Mouse (Mus musculus) embryonic fibroblast, embryonic 13.5 days (primary cell): ENCODE measurements at regions not wholly inside any gene's neighbourhood (a gene's known extent, or its start where the extent isn't known, plus 50 kb on each side); places are given as distances from the start of the nearest gene placed in this dataset.

Experiments used
- H3K27ac ChIP-seq: 2 replicates; pipeline ENCODE4 v1.5.1; 2012; ENCODE audit warnings: low read length, control low read depth, inconsistent platforms; ENCODE audit not compliant: insufficient read depth
- H3K4me1 ChIP-seq: 2 replicates; pipeline ENCODE4 v1.6.1; 2011; ENCODE audit warnings: low read length; ENCODE audit not compliant: control insufficient read depth, insufficient read depth
- H3K4me3 ChIP-seq: 2 replicates; pipeline ENCODE4 v1.5.1; 2011; ENCODE audit warnings: mild to moderate bottlenecking, control low read depth, low read length; ENCODE audit not compliant: insufficient read depth
- CTCF ChIP-seq: IDR thresholded peaks from 2 replicates; pipeline ENCODE4 v1.5.1; 2011; ENCODE audit warnings: mild to moderate bottlenecking, control low read depth, low read length, moderate library complexity, borderline replicate concordance; ENCODE audit not compliant: insufficient read depth
- POLR2A ChIP-seq: IDR thresholded peaks from 2 replicates; pipeline ENCODE4 v1.6.1; 2011; ENCODE audit warnings: low read depth, mild to moderate bottlenecking, control low read depth, low read length, moderate library complexity

DNA sequence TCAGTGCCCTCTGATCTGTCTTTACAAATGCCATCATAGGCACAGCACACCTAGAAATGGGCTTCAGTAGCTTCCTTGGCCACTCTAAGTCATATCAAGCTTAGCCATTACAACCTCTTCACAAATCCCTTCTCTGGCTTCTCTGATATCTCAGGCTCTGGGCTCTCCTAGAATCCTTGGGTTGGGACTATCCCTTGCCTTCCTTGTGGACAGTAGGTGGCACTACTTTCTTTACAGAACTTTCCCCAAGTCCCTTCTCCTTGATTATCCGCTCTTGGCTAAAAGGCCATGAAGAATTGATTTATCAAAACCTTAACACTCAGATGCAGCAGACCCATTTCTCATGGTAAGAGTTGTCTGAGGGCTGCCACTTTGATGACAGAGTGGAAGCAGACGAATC lies 96.8 kb upstream of the Vstm2b start:
- Histone ChIP-seq H3K27ac (no peak overlapping the region), H3K4me3 (no peak overlapping the region), H3K4me1 (no peaks in the 10 kb centered on the region)
- TF ChIP-seq POLR2A = no peak
- TF ChIP-seq CTCF = no peak

DNA sequence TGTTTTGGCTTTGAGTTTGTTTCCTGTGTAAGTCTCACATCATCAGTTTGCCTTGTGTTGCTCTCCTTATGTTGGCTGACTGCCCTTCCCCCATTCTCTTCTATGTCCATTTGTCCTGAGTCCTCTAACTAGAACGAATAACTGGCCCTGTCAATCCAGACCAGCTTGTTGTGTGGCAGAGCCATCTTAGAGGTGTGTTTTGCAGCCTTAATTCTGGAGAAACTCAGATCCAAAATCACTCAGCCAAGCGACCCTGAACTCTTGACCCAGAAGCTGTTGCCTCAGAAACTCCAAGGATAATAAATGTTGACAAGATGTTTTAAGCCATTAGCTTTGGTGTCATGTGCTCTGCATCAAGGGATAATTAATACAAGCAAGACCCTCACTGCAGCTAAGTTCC lies 92.9 kb upstream of the Vstm2b start:
- no peak overlapping the region for H3K27ac ChIP-seq
- no peaks in the 10 kb centered on the region for H3K4me1 ChIP-seq
- TF ChIP-seq POLR2A (no peak), CTCF (no peak)
- H3K4me3 ChIP-seq = no peak overlapping the region

DNA sequence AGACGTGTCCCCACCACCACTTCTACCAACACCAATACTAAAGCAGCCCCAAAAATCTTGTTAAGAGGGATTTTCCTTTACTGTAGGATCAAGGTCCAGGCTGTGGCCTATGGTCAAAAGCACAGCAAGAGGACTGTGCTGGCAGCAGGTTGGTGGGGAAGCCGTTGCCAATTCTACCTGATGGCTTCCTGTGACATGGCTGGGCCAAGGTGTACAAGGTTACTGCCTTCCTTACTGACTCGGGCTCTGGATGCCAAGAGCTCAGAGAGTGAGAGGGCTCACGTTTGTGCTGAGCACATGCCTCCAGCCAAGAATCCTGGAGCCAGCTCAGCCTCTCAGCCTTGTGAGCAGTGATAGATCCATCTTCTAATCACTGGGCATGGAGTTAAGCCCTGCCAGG lies 92.3 kb upstream of the Vstm2b start:
- no peaks in the 10 kb centered on the region for H3K4me1 ChIP-seq
- TF ChIP-seq CTCF (no peak), POLR2A (no peak)
- H3K4me3 ChIP-seq = no peak overlapping the region
- no peak overlapping the region for H3K27ac ChIP-seq

GRCm38 (mm10) chr7:40812952-40813351 lies 85.2 kb upstream of the Vstm2b start:
- Histone ChIP-seq H3K4me1 (no peaks in the 10 kb centered on the region), H3K4me3 (no peak overlapping the region), H3K27ac (no peak overlapping the region)
- TF ChIP-seq CTCF (no peak), POLR2A (no peak)

- no peak for TF ChIP-seq CTCF
- no peak for TF ChIP-seq POLR2A
- no peak overlapping the region for H3K27ac ChIP-seq
- no peaks in the 10 kb centered on the region for H3K4me1 ChIP-seq
- no peak overlapping the region for H3K4me3 ChIP-seq
Measured at GRCm38 (mm10) chr7:40825141-40825742, 72.9 kb upstream of the Vstm2b start.

GRCm38 (mm10) chr7:40829526-40829925 lies 68.6 kb upstream of the Vstm2b start:
- TF ChIP-seq POLR2A = no peak
- no peak for TF ChIP-seq CTCF
- no peaks in the 10 kb centered on the region for H3K4me1 ChIP-seq
- H3K4me3 ChIP-seq = no peak overlapping the region
- H3K27ac ChIP-seq = no peak overlapping the region

DNA sequence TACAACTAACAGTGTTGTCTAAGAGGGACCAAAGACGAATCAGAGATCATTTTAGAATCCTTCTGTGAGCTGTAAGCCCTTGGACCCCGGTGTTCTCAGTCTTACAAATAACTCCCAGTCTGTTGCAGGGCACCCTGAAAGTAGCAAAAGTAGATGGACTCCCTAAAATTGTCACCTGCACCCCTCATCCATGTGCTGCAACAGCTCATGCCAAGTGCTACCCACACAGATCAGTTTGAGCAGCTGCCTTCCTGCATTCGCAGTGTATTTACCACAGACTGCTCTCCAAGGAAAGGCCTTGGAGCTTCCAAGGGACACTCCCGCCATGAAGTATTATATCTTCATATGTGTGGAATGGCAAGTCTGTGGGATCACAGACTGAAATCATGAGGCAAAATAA lies 66.5 kb upstream of the Vstm2b start:
- no peak overlapping the region for H3K4me3 ChIP-seq
- H3K4me1 ChIP-seq = no peaks in the 10 kb centered on the region
- TF ChIP-seq POLR2A = no peak
- TF ChIP-seq CTCF = no peak
- H3K27ac ChIP-seq = no peak overlapping the region

DNA sequence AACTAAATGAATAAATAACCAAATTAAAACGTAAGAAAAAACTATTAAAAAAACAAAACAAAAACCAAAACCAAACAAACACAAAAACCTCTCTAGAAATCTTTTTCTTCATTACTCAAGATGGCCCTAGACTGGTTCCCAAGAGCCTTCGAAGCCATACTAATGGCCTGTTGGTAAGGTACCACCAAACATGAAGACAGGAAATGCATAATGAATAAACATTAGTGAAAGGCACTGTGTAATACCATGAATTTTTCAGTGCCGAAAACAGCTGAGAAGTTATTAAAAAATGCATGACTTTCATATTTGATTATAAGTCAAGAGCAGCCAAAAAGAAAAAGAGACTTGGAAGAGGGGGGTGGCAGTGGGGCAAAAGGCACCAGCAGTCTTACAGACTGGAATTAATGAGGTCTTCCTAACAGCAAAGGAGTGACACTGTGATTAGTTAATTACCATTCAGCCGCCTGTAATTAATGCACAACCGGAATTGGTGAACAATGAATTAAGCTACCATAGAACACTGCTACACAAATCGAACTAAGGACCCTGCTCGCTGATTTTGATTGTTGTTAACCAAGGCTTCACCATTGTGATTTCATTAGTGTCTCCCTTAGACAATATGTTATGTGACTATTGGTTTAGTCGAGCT lies 55.7 kb upstream of the Vstm2b start:
- Histone ChIP-seq H3K4me1 (no peaks in the 10 kb centered on the region; the same call in 1 of the 2 replicates), H3K27ac (no peak overlapping the region), H3K4me3 (no peak overlapping the region)
- no peak for TF ChIP-seq POLR2A
- TF ChIP-seq CTCF = no peak

DNA sequence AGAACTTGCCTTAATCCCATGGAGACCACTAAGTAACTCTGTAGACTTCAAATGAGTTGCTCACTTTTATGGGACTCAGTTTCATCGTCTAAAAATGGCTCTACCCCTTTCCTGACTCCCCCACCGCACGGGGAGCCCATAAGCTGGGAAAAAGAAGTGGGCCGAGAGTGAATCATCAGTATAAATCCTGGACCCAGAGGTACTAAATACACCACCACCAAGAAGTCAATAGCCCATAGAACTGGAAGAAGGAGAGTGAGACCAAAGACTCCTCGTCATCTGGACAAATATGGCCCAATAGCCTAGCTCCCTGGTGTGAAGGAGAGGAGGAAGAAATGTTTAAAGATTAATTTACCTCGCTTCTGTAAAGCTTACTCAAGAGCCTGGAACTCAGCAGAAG lies 51.6 kb upstream of the Vstm2b start:
- H3K4me1 ChIP-seq = no peaks in the 10 kb centered on the region; the same call in 1 of the 2 replicates
- H3K27ac ChIP-seq = no peak overlapping the region
- no peak for TF ChIP-seq POLR2A
- no peak for TF ChIP-seq CTCF
- no peak overlapping the region for H3K4me3 ChIP-seq
